Mouse (Mus musculus) testis, adult 2 months (tissue): ENCODE results near the gene Llgl2. TPM values are rescaled to one million over a fixed set of nuclear protein-coding genes. Genes with fewer than 3 reads are reported as not detected.

Source experiments
- H3K27ac ChIP-seq: fragments of 200-500 bp; 2 replicates; pipeline ENCODE4 v1.5.1; 2012; ENCODE audit warnings: low read depth, low read length; ENCODE audit not compliant: control insufficient read depth, insufficient read depth
- H3K27me3 ChIP-seq: fragments of 200-500 bp; 2 replicates; pipeline ENCODE4 v1.6.1; 2012; ENCODE audit warnings: mild to moderate bottlenecking, low read length, moderate library complexity; ENCODE audit not compliant: control insufficient read depth, insufficient read depth
- H3K36me3 ChIP-seq: fragments of 200-500 bp; 2 replicates; pipeline ENCODE4 v1.6.1; 2012; ENCODE audit warnings: mild to moderate bottlenecking, low read length; ENCODE audit not compliant: control insufficient read depth, insufficient read depth
- H3K4me1 ChIP-seq: fragments of 200-500 bp; 2 replicates; pipeline ENCODE4 v1.6.1; 2012; ENCODE audit warnings: low read length; ENCODE audit not compliant: control insufficient read depth, insufficient read depth
- H3K4me3 ChIP-seq: fragments of 200-500 bp; 2 replicates; pipeline ENCODE4 v1.5.1; 2012; ENCODE audit warnings: low read depth, mild to moderate bottlenecking, low read length, moderate library complexity, mixed read lengths; ENCODE audit not compliant: control insufficient read depth
- CTCF ChIP-seq: fragments of 200-500 bp; IDR thresholded peaks from 2 replicates; pipeline ENCODE4 v1.5.1; 2012; ENCODE audit warnings: low read depth, mild to moderate bottlenecking, inconsistent platforms, low read length, moderate library complexity; ENCODE audit not compliant: control insufficient read depth, insufficient read depth, insufficient replicate concordance
- POLR2A ChIP-seq: fragments of 200-500 bp; IDR thresholded peaks from 2 replicates; pipeline ENCODE4 v1.6.1; 2012; ENCODE audit warnings: low read depth, mild to moderate bottlenecking, inconsistent platforms, low read length, moderate library complexity; ENCODE audit not compliant: control insufficient read depth
- polyA plus RNA-seq: library from polyadenylated mRNA; depleted of rRNA; stranded (reverse); fragments of >200 nt; gene quantifications from 2 replicates; pipeline ENCODE4 v1.2.3, GENCODE M21; 2012

Gene Llgl2
- polyA plus RNA-seq, 1 experiment = 3.1 TPM

DNA sequence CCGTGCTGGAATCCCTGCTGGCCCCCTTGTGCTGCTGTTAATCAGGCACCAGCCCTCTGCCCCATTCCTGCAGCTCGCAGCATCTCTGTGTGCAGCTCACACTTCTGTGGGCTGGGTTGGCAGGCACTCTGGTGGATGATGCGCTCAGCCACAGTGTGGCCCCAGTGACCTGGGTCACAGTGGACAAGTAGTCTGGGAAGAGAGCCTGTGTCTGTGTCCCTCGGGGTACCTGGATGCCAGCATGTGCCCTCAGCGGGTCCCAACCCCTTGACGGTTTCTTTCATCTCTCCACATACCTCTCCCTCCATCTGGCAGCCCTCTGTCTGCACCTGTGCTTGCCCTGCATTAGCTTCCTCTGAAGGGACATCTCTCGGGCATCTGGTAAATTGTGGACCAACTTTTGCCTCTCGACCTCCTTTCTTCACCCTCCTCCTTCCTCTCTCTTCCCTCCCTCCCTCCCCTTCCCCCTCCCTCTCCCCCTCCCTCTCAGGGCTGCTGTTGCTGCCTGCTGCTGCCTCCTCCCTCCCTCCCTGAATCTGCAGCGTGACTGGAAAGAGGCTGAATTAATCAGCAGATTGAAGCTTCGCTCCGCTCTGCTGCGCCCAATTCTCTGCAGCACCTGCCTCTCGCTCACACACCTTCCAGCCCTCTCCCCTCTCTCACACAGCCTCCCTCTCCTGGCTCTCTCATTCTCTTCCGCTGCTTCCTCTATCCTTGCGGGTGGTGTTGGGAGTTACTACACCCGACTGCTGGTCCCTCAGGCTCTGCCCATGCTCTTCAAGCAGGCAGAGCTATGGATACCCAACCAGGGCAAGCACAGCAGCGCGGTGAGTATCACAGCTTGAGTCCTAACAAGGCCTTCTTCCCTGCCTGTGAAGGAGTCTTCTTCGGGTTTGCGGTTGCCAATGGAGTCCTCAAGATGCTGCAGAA is 43.4 kb upstream of the Llgl2 start:
- H3K4me3 ChIP-seq = no peak overlapping the region
- no peaks in the 10 kb centered on the region for H3K36me3 ChIP-seq
- TF ChIP-seq POLR2A = no peak
- TF ChIP-seq CTCF = no peak
- H3K27me3 ChIP-seq = no peaks in the 10 kb centered on the region
- H3K27ac ChIP-seq = no peak overlapping the region
- peaks cover 3% of the 10 kb centered on the region; the same call in 1 of the 2 replicates for H3K4me1 ChIP-seq

DNA sequence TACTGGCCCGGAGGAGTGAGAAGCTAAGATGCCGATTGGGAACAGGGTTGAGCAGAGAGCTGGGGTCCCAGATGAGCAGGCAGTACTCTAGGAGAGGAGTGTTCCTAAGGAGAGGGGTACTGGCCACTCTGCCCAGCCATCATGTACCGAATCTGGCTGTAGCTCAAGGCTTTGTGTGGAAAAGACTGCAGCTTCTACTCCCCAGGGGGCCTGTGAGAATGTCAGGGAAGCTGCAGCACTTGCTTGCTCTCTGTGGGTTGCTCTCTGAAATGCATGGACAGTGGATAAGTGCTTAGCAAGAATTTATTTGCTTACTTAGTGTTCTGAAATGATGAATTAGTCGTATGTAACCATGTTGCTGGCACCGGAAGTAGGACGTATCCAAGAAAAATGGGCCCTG is 37.4 kb upstream of the Llgl2 start:
- no peak overlapping the region for H3K4me3 ChIP-seq
- no peak for TF ChIP-seq CTCF
- no peak for TF ChIP-seq POLR2A
- H3K36me3 ChIP-seq = no peaks in the 10 kb centered on the region
- H3K27me3 ChIP-seq = no peaks in the 10 kb centered on the region
- H3K4me1 ChIP-seq = no peaks in the 10 kb centered on the region; the same call in 1 of the 2 replicates
- H3K27ac ChIP-seq = no peak overlapping the region

DNA sequence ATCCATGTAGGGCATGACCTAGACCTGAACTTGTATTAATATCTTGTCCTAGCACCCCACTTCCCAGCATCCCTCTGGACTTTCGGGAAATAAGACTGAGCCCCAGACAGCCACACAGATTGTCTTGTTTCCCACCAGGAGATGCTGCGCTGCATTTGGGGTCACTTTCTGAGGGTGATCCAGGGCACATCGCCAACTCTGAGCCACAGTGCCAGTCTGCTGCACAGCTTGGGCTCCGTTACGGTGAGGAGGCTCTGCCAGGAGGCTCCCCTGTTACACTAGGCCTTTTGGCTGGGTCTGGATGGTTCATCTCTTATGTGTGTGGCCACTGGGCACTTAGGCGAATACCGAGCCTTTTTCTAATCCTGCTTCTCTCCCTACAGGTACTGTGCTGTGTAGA is 34.1 kb upstream of the Llgl2 start:
- TF ChIP-seq CTCF = no peak
- no peak for TF ChIP-seq POLR2A
- H3K27me3 ChIP-seq = no peaks in the 10 kb centered on the region
- no peak overlapping the region for H3K4me3 ChIP-seq
- no peaks in the 10 kb centered on the region; the same call in 1 of the 2 replicates for H3K4me1 ChIP-seq
- H3K36me3 ChIP-seq = no peaks in the 10 kb centered on the region; the same call in 1 of the 2 replicates
- H3K27ac ChIP-seq = no peak overlapping the region

DNA sequence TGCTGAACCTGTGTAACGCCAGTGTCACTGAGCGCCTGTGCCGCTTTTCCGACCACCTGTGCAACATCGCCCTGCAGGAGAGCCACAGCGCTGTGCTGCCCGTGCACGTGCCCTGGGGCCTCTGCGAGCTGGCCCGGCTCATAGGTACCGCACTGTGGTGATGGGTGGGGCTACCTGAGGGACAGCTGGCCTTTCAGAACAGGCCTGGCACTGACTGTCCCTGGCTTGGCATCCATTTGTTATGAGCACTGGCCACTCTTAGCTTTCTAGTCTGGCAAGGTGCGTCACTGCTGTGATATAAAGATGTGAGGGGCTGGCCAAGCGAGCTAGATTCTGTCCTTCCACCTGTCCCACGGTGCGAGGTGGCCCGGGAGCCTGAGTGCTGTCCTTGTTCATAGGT is 31.9 kb upstream of the Llgl2 start:
- Histone ChIP-seq H3K4me3 (no peak overlapping the region), H3K4me1 (no peaks in the 10 kb centered on the region), H3K36me3 (no peaks in the 10 kb centered on the region; the same call in 1 of the 2 replicates), H3K27me3 (no peaks in the 10 kb centered on the region), H3K27ac (no peak overlapping the region)
- TF ChIP-seq POLR2A (no peak), CTCF (no peak)

DNA sequence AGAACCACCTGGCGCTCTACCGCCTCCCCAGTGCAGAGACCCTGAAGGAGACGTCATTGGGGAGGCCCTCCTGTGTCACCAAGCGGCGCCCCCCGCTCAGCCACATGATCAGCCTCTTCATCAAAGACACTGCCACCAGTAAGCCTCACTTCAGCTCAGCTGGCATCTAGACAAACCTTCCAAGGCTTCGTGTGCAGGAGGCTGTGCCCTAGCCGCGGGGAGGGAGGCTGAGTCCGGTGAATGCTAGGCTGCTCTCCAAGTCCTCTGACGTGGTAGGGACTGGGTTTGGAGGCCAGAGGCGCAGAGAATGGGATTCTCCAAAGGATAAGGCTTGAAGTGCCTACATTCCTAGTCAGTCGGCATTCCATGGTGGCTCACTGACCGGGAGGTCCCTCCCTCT is 31.5 kb upstream of the Llgl2 start:
- TF ChIP-seq CTCF = no peak
- no peak for TF ChIP-seq POLR2A
- Histone ChIP-seq H3K4me1 (no peaks in the 10 kb centered on the region), H3K27me3 (no peaks in the 10 kb centered on the region), H3K4me3 (no peak overlapping the region), H3K36me3 (no peaks in the 10 kb centered on the region; the same call in 1 of the 2 replicates), H3K27ac (no peak overlapping the region)

DNA sequence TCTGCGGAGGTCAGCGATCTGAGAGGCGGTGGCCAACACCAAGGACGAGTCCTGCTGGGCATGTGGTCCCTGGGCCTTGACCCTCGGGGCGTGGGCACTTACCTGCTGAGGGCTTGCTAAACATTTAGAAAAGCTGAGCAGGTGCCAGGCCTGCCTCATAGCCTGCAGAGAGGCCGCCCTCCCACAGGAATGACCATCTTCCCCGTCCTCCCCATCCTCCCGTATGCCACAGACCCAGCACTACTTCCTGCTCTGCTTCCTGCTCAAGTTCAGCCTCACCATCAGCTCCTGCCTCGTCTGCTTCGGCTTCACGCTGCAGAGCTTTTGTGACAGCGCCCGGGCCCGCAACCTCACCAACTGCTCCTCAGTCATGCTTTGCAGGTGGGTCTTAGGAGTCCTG is 27.0 kb upstream of the Llgl2 start:
- Histone ChIP-seq H3K4me1 (no peaks in the 10 kb centered on the region), H3K4me3 (no peak overlapping the region), H3K36me3 (no peaks in the 10 kb centered on the region; the same call in none of the 2 replicates), H3K27me3 (no peaks in the 10 kb centered on the region), H3K27ac (no peak overlapping the region)
- TF ChIP-seq CTCF = no peak
- TF ChIP-seq POLR2A = no peak

DNA sequence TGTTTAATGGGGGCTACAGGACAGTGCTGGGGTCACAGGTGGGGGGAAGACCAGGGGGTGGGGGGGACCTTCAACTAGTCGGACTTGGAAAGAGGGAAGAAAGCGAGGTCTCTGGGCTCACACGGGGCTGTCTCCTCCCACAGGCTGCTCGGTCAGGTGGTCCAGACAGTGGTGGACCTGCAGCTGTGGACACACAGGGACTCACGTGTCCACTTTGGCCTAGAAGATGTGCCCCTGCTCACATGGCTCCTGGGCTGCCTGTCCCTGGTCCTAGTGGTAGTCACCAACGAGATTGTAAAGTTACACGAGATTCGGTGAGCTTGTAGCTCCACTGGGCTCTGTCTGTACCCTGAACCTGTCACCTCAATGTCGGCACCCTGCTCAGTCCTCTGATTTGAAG is 26.2 kb upstream of the Llgl2 start:
- Histone ChIP-seq H3K27me3 (no peaks in the 10 kb centered on the region), H3K4me1 (no peaks in the 10 kb centered on the region), H3K36me3 (no peaks in the 10 kb centered on the region; the same call in none of the 2 replicates), H3K4me3 (no peak overlapping the region), H3K27ac (no peak overlapping the region)
- no peak for TF ChIP-seq CTCF
- no peak for TF ChIP-seq POLR2A
